Mouse (Mus musculus) erythroblast, embryonic 14.5 days (primary cell): ENCODE data around the gene Smug1.

Experiments
- GATA1 ChIP-seq: IDR thresholded peaks from 2 replicates; pipeline ENCODE4 v1.6.1; 2012; ENCODE audit warnings: low read length, inconsistent platforms, mixed read lengths
- TAL1 ChIP-seq: IDR thresholded peaks from 3 replicates; pipeline ENCODE4 v1.6.1; 2012; ENCODE audit warnings: low read length, inconsistent platforms, mixed read lengths

- no peak for TF ChIP-seq GATA1
- TF ChIP-seq TAL1 = no peak
Observed at GRCm38 (mm10) chr15:103128056-103128833, 38.6 kb downstream of the Smug1 start.
